Mouse (Mus musculus) stomach, embryonic 14.5 days (tissue): ENCODE results near the gene Tha1. TPM values are rescaled to one million over a fixed set of nuclear protein-coding genes. Genes with fewer than 3 reads are reported as not detected.
A peak's percentile ranks its signal among the peaks of the same experiment; 100 is the strongest.

Experiments used
- ATAC-seq: fragments of 200-750 bp; cut with Nextera tagmentation; 2 replicates; pipeline ENCODE4 v1.8.0; 2017; ENCODE audit warnings: low read depth, moderate TSS enrichment; ENCODE audit not compliant: insufficient number of reproducible peaks, insufficient read depth, low FRiP score
- H3K27ac ChIP-seq: fragments of 300-500 bp; sonication (generic); 2 replicates; pipeline ENCODE4 v1.5.1; 2014; ENCODE audit warnings: mild to moderate bottlenecking, low read length, moderate library complexity, mixed read lengths
- H3K27me3 ChIP-seq: fragments of 300-500 bp; sonication (generic); 2 replicates; pipeline ENCODE4 v1.6.1; 2014; ENCODE audit warnings: low read length, control low read depth, mixed read lengths; ENCODE audit not compliant: control insufficient read depth, insufficient read depth
- H3K36me3 ChIP-seq: fragments of 300-500 bp; sonication (generic); 2 replicates; pipeline ENCODE4 v1.6.1; 2014; ENCODE audit warnings: mild to moderate bottlenecking, control low read depth, low read length, moderate library complexity, mixed read lengths; ENCODE audit not compliant: control insufficient read depth, insufficient read depth
- H3K4me1 ChIP-seq: fragments of 300-500 bp; sonication (generic); 2 replicates; pipeline ENCODE4 v1.6.1; 2014; ENCODE audit warnings: low read length, control low read depth, mixed read lengths; ENCODE audit not compliant: control insufficient read depth, insufficient read depth
- H3K4me2 ChIP-seq: fragments of 300-500 bp; sonication (generic); replicated peaks from 2 replicates; pipeline ENCODE4 v1.6.1; 2014; ENCODE audit warnings: low read depth, low read length, control low read depth
- H3K4me3 ChIP-seq: fragments of 300-500 bp; sonication (generic); 2 replicates; pipeline ENCODE4 v1.5.1; 2014; ENCODE audit warnings: low read depth, low read length, control low read depth
- H3K9ac ChIP-seq: fragments of 300-500 bp; sonication (generic); replicated peaks from 2 replicates; pipeline ENCODE4 v1.6.1; 2014; ENCODE audit warnings: low read depth, mild to moderate bottlenecking, control low read depth, low read length, moderate library complexity, mixed read lengths
- H3K9me3 ChIP-seq: fragments of 300-500 bp; sonication (generic); 2 replicates; pipeline ENCODE4 v1.6.1; 2016; ENCODE audit warnings: low read depth, low read length, control low read depth; ENCODE audit not compliant: control insufficient read depth
- WGBS: fragments of 180-500 bp; shearing (Covaris S2); extraction: QIAGEN DNeasy Blood & Tissue Kit; methylation state at CpG from one replicate; pipeline ENCODE4 v1.1.7; 2014; 5-methylcytosine and 5-hydroxymethylcytosine counted together
- polyA plus RNA-seq: library from polyadenylated mRNA; unstranded; fragments of >200 nt; fragmentation: Nextera tagmentation; extraction: Ambion mirVana; gene quantifications from 2 replicates; pipeline ENCODE4 v1.2.1, GENCODE M21; 2014

Tha1 gene
- 5.8 and 6.4 TPM in 2 replicates for polyA plus RNA-seq

GRCm38 (mm10) chr11:117872861-117873608, at the start of gene Tha1:
TSS of gene Tha1 (minus strand) at chr11:117873481.
- Histone ChIP-seq H3K36me3 (no peaks in the 10 kb centered on the region), H3K4me3 (peak within 1 kb of the TSS; percentile 77), H3K27ac (no peak within 1 kb of the TSS), H3K4me1 (peaks cover 11% of the 10 kb centered on the region; the same call in 1 of the 2 replicates), H3K4me2 (peak within 1 kb of the TSS; percentile 87), H3K9ac (peak within 1 kb of the TSS; percentile 61), H3K9me3 (no peaks in the 10 kb centered on the region), H3K27me3 (no peaks in the 10 kb centered on the region)
- peak; percentile 61 for ATAC-seq
- WGBS, result 1% methylated on average over 51 of the region's 51 CpGs

GRCm38 (mm10) chr11:117919211-117919610, 45.9 kb upstream of the Tha1 start:
- H3K36me3 ChIP-seq, result no peaks in the 10 kb centered on the region
- no peak overlapping the region for H3K27ac ChIP-seq
- H3K9ac ChIP-seq, result no peak overlapping the region
- WGBS, result 22% methylated on average over 5 of the region's 5 CpGs
- H3K9me3 ChIP-seq, result peaks cover 6% of the 10 kb centered on the region; the same call in 1 of the 2 replicates
- no peak overlapping the region for H3K4me3 ChIP-seq
- no peak for ATAC-seq
- no peaks in the 10 kb centered on the region for H3K27me3 ChIP-seq
- H3K4me1 ChIP-seq, result peaks cover 6% of the 10 kb centered on the region; the same call in 1 of the 2 replicates
- no peak overlapping the region for H3K4me2 ChIP-seq

- peaks cover 6% of the 10 kb centered on the region; the same call in 1 of the 2 replicates for H3K9me3 ChIP-seq
- H3K27me3 ChIP-seq, result no peaks in the 10 kb centered on the region
- no peak for ATAC-seq
- H3K9ac ChIP-seq, result no peak overlapping the region
- H3K36me3 ChIP-seq, result no peaks in the 10 kb centered on the region
- WGBS, result 79% methylated on average over 11 of the region's 11 CpGs
- peaks cover 6% of the 10 kb centered on the region; the same call in 1 of the 2 replicates for H3K4me1 ChIP-seq
- H3K27ac ChIP-seq, result no peak overlapping the region
- no peak overlapping the region for H3K4me2 ChIP-seq
- no peak overlapping the region for H3K4me3 ChIP-seq
Measured at GRCm38 (mm10) chr11:117918541-117918940, 45.3 kb upstream of the Tha1 start.

GRCm38 (mm10) chr11:117915837-117916236, 42.6 kb upstream of the Tha1 start:
- H3K4me2 ChIP-seq, result no peak overlapping the region
- H3K27ac ChIP-seq, result no peak overlapping the region
- H3K27me3 ChIP-seq, result no peaks in the 10 kb centered on the region
- H3K4me3 ChIP-seq, result no peak overlapping the region
- H3K9me3 ChIP-seq, result peaks cover 6% of the 10 kb centered on the region; the same call in 1 of the 2 replicates
- H3K36me3 ChIP-seq, result no peaks in the 10 kb centered on the region
- H3K4me1 ChIP-seq, result peaks cover 9% of the 10 kb centered on the region; the same call in 1 of the 2 replicates
- no peak overlapping the region for H3K9ac ChIP-seq
- no peak for ATAC-seq
- 92% methylated on average over 7 of the region's 7 CpGs for WGBS

- no peak overlapping the region for H3K4me2 ChIP-seq
- no peak overlapping the region for H3K9ac ChIP-seq
- peaks cover 6% of the 10 kb centered on the region; the same call in 1 of the 2 replicates for H3K9me3 ChIP-seq
- no peak for ATAC-seq
- 59% methylated on average over 1 of the region's 1 CpGs for WGBS
- H3K4me3 ChIP-seq, result no peak overlapping the region
- H3K36me3 ChIP-seq, result no peaks in the 10 kb centered on the region
- no peaks in the 10 kb centered on the region for H3K27me3 ChIP-seq
- H3K27ac ChIP-seq, result no peak overlapping the region
- peaks cover 9% of the 10 kb centered on the region; the same call in 1 of the 2 replicates for H3K4me1 ChIP-seq
Measured at GRCm38 (mm10) chr11:117915341-117915740, 42.1 kb upstream of the Tha1 start.

- Histone ChIP-seq H3K9me3 (peaks cover 6% of the 10 kb centered on the region; the same call in 1 of the 2 replicates), H3K4me1 (peaks cover 9% of the 10 kb centered on the region; the same call in 1 of the 2 replicates), H3K4me2 (no peak overlapping the region), H3K4me3 (no peak overlapping the region), H3K36me3 (no peaks in the 10 kb centered on the region), H3K27me3 (no peaks in the 10 kb centered on the region), H3K9ac (no peak overlapping the region), H3K27ac (no peak overlapping the region)
- ATAC-seq, result no peak
- 58% methylated on average over 12 of the region's 12 CpGs for WGBS
Measured at GRCm38 (mm10) chr11:117914531-117914930, 41.2 kb upstream of the Tha1 start.

GRCm38 (mm10) chr11:117912684-117913352, 39.5 kb upstream of the Tha1 start:
- Histone ChIP-seq H3K4me2 (0 out of 2 replicates have a peak overlapping the region, but pooled peaks have one; percentile 15), H3K9ac (no peak overlapping the region), H3K4me1 (peaks cover 6% of the 10 kb centered on the region; the same call in 1 of the 2 replicates), H3K4me3 (no peak overlapping the region; the same call in 1 of the 2 replicates), H3K27ac (peak overlapping the region; percentile 18; the same call in 1 of the 2 replicates), H3K9me3 (peaks cover 6% of the 10 kb centered on the region; the same call in 1 of the 2 replicates), H3K27me3 (no peaks in the 10 kb centered on the region), H3K36me3 (no peaks in the 10 kb centered on the region)
- peak; percentile 87 for ATAC-seq
- WGBS, result 28% methylated on average over 13 of the region's 13 CpGs

GRCm38 (mm10) chr11:117909337-117909736, 36.1 kb upstream of the Tha1 start:
- 91% methylated on average over 8 of the region's 8 CpGs for WGBS
- H3K27ac ChIP-seq, result no peak overlapping the region

More at GRCm38 (mm10) chr11:117909337-117909736, 36.1 kb upstream of the Tha1 start:
- Histone ChIP-seq H3K4me2 (no peak overlapping the region), H3K4me1 (peaks cover 4% of the 10 kb centered on the region; the same call in 1 of the 2 replicates), H3K9ac (no peak overlapping the region), H3K4me3 (no peak overlapping the region), H3K9me3 (no peaks in the 10 kb centered on the region), H3K27me3 (no peaks in the 10 kb centered on the region), H3K36me3 (no peaks in the 10 kb centered on the region)
- ATAC-seq, result no peak
